Mouse (Mus musculus): ENCODE data around the gene Pagr1b. TPM values are rescaled to one million over a fixed set of nuclear protein-coding genes. Genes with fewer than 3 reads are reported as not detected.

The Pagr1b gene
- total RNA-seq, 2 experiments from 2014 or later: not detected

GRCm38 (mm10) chr7:127020491-127020890, 4.2 kb upstream of the Pagr1b start:
- ATAC-seq (replicated peaks; ENCODE audit: poor library complexity): no peak

- no peak for ATAC-seq (replicated peaks; ENCODE audit: poor library complexity)
Observed at GRCm38 (mm10) chr7:127020031-127020430, 3.7 kb upstream of the Pagr1b start.

- ATAC-seq (replicated peaks; ENCODE audit: poor library complexity): no peak
Observed at GRCm38 (mm10) chr7:127019306-127019960, 3.1 kb upstream of the Pagr1b start.

- no peak for ATAC-seq (replicated peaks; ENCODE audit: poor library complexity)
Observed at GRCm38 (mm10) chr7:127018416-127019305, 2.4 kb upstream of the Pagr1b start.

- no peak for ATAC-seq (replicated peaks; ENCODE audit: poor library complexity)
Observed at GRCm38 (mm10) chr7:127017950-127018345, 1.7 kb upstream of the Pagr1b start.

GRCm38 (mm10) chr7:127016971-127017949, 976 bp upstream of the Pagr1b start, which contains the start of gene Pagr1a:
Gene Pagr1a, minus strand, starts transcription at chr7:127017352.
- peak; percentile 62 for ATAC-seq (replicated peaks; ENCODE audit: poor library complexity)

- ATAC-seq (replicated peaks; ENCODE audit: poor library complexity): peak; percentile 54
Observed at GRCm38 (mm10) chr7:127016486-127016938, 228 bp upstream of the Pagr1b start.

GRCm38 (mm10) chr7:127016081-127016480, 203 bp downstream of the Pagr1b start:
- ATAC-seq (replicated peaks; ENCODE audit: poor library complexity): peak; percentile 18

- no peak for ATAC-seq (replicated peaks; ENCODE audit: poor library complexity)
Observed at GRCm38 (mm10) chr7:127014993-127015392, 1.3 kb downstream of the Pagr1b start.

- ATAC-seq (replicated peaks; ENCODE audit: poor library complexity): peak; percentile 35
Observed at GRCm38 (mm10) chr7:127014320-127014719, 2.0 kb downstream of the Pagr1b start, which contains the start of gene Mvp. Gene Mvp, minus strand, starts transcription at chr7:127014621.

- no peak for ATAC-seq (replicated peaks; ENCODE audit: poor library complexity)
Observed at GRCm38 (mm10) chr7:127013385-127013784, 2.9 kb downstream of the Pagr1b start.

- ATAC-seq (replicated peaks; ENCODE audit: poor library complexity): no peak
Observed at GRCm38 (mm10) chr7:127012845-127013244, 3.4 kb downstream of the Pagr1b start.

GRCm38 (mm10) chr7:127012374-127012773, 3.9 kb downstream of the Pagr1b start:
- ATAC-seq (replicated peaks; ENCODE audit: poor library complexity): no peak

GRCm38 (mm10) chr7:127011717-127012116, 4.6 kb downstream of the Pagr1b start:
- ATAC-seq (replicated peaks; ENCODE audit: poor library complexity): no peak

- ATAC-seq (replicated peaks; ENCODE audit: poor library complexity): no peak
Observed at GRCm38 (mm10) chr7:127011051-127011450, 5.2 kb downstream of the Pagr1b start.

- ATAC-seq (replicated peaks; ENCODE audit: poor library complexity): no peak
Observed at GRCm38 (mm10) chr7:127009307-127010085, 6.8 kb downstream of the Pagr1b start.

- peak; percentile 94 for ATAC-seq (replicated peaks; ENCODE audit: poor library complexity)
Observed at GRCm38 (mm10) chr7:127008239-127009019, 7.9 kb downstream of the Pagr1b start.

- ATAC-seq (replicated peaks; ENCODE audit: poor library complexity): no peak
Observed at GRCm38 (mm10) chr7:127007313-127008024, 8.8 kb downstream of the Pagr1b start.
